Mouse (Mus musculus): ENCODE data around the gene Mdm1.
"Not testable (repeated sequence)": the region's sequence is repeated elsewhere in the genome, so short reads cannot be mapped to it uniquely, and the experiment has no call there.

The Mdm1 gene

GRCm38 (mm10) chr10:118122441-118123162, 19.0 kb upstream of the Mdm1 start:
- no peak for DNase-seq (ENCODE audit: low spot score in 2 of 2)

GRCm38 (mm10) chr10:118125236-118125635, 16.4 kb upstream of the Mdm1 start:
- no peak for DNase-seq (ENCODE audit: low spot score in 2 of 2)

- DNase-seq (ENCODE audit: low spot score in 2 of 2) = no peak
Observed at GRCm38 (mm10) chr10:118125776-118126445, 15.7 kb upstream of the Mdm1 start.

GRCm38 (mm10) chr10:118129001-118129682, 12.5 kb upstream of the Mdm1 start:
- no peak for DNase-seq (ENCODE audit: low spot score in 2 of 2)

GRCm38 (mm10) chr10:118130016-118130415, 11.6 kb upstream of the Mdm1 start:
- no peak for DNase-seq (ENCODE audit: low spot score in 2 of 2)

- no peak for DNase-seq (ENCODE audit: low spot score in 2 of 2)
Observed at GRCm38 (mm10) chr10:118132993-118133392, 8.6 kb upstream of the Mdm1 start.

- no peak for DNase-seq (ENCODE audit: low spot score in 2 of 2)
Observed at GRCm38 (mm10) chr10:118138508-118138907, 3.1 kb upstream of the Mdm1 start.

- DNase-seq (ENCODE audit: low spot score in 2 of 2) = no peak
Observed at GRCm38 (mm10) chr10:118139837-118140570, 1.6 kb upstream of the Mdm1 start.

- no peak for DNase-seq (ENCODE audit: low spot score in 2 of 2)
Observed at GRCm38 (mm10) chr10:118141884-118142801, 532 bp downstream of the Mdm1 start.

GRCm38 (mm10) chr10:118149381-118149780, 7.8 kb downstream of the Mdm1 start:
- no peak for DNase-seq (ENCODE audit: low spot score in 2 of 2)

GRCm38 (mm10) chr10:118150866-118151265, 9.3 kb downstream of the Mdm1 start:
- no peak for DNase-seq (ENCODE audit: low spot score in 2 of 2)

- DNase-seq (ENCODE audit: low spot score in 2 of 2) = no peak
Observed at GRCm38 (mm10) chr10:118155932-118156331, 14.3 kb downstream of the Mdm1 start.

- no peak for DNase-seq (ENCODE audit: low spot score in 2 of 2)
Observed at GRCm38 (mm10) chr10:118161131-118161530, 19.5 kb downstream of the Mdm1 start.

- DNase-seq (ENCODE audit: low spot score in 2 of 2) = no peak
Observed at GRCm38 (mm10) chr10:118169212-118169611, 27.6 kb downstream of the Mdm1 start.

- DNase-seq (ENCODE audit: low spot score in 2 of 2) = no peak
Observed at GRCm38 (mm10) chr10:118172416-118172815, 30.8 kb downstream of the Mdm1 start.

- no peak for DNase-seq (ENCODE audit: low spot score in 2 of 2)
Observed at GRCm38 (mm10) chr10:118172876-118173275, 31.3 kb downstream of the Mdm1 start.

GRCm38 (mm10) chr10:118175542-118175941, 33.9 kb downstream of the Mdm1 start:
- DNase-seq (ENCODE audit: low spot score in 2 of 2) = not testable (repeated sequence)

- DNase-seq (ENCODE audit: low spot score in 2 of 2) = no peak
Observed at GRCm38 (mm10) chr10:118178735-118179151, 37.1 kb downstream of the Mdm1 start.

- no peak for DNase-seq (ENCODE audit: low spot score in 2 of 2)
Observed at GRCm38 (mm10) chr10:118179265-118179664, 37.7 kb downstream of the Mdm1 start.

GRCm38 (mm10) chr10:118195150-118195549, 53.5 kb downstream of the Mdm1 start:
- DNase-seq (ENCODE audit: low spot score in 2 of 2) = not testable (repeated sequence)

- no peak for DNase-seq (ENCODE audit: low spot score in 2 of 2)
Observed at GRCm38 (mm10) chr10:118204642-118205041, 63.0 kb downstream of the Mdm1 start, which contains the start of gene Il22. Gene Il22, plus strand, starts transcription at chr10:118204942.

Measured in spleen, postnatal 14 days (tissue).